Mouse (Mus musculus) megakaryocyte, embryonic 14.5 days (primary cell): Measurements from ENCODE around the gene Ank3.

ENCODE experiments used
- FLI1 ChIP-seq: IDR thresholded peaks from 2 replicates; pipeline ENCODE4 v1.6.1; 2012; ENCODE audit warnings: low read length, inconsistent platforms, mixed read lengths
- GATA1 ChIP-seq: IDR thresholded peaks from 3 replicates; pipeline ENCODE4 v1.6.1; 2012; ENCODE audit warnings: mixed read lengths, low read length, inconsistent platforms, borderline replicate concordance

DNA sequence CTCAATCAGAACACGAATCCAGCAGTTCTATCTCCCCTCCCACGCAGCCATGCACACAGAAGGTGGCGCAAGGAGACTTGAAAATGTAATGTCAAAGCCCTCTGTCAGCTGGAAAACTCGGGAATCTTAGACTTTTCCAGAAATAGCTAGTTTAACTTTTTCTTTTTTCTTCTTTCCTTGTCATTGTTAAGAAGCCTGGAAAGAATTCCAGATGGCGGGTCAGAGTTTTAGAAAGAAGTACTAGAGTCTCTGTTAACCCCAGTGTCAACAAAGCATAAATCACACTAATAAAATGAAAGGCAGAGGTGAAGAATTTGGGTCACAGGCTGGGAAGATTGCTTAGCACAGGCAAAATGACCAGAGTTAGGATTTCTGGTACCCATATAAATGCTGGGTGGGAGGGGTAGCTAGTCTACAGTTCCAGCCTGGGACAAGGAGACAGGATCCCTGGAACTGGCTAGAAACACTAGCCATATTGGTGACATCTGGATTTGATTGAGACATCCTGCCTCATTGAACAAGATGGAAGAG, 340.2 kb downstream of the Ank3 start:
- TF ChIP-seq GATA1 (no peak), FLI1 (no peak)
